Mouse (Mus musculus) layer of hippocampus, postnatal 10 days (tissue): ENCODE measurements around the gene Defb39. TPM values are rescaled to one million over a fixed set of nuclear protein-coding genes. Genes with fewer than 3 reads are reported as not detected.

Experiments
- DNase-seq, 2 experiments: peaks; one replicate each; pipeline ENCODE4 v3.0.0; 2021; ENCODE audit warnings: low spot score in 2 of 2
- long read RNA-seq: library from polyadenylated mRNA; stranded (forward); transcript quantifications from one replicate; pipeline ENCODE4 v2.0.0, GENCODE M21; 2023
- total RNA-seq, 2 experiments: library from RNA; stranded (reverse); gene quantifications; 2 replicates each; pipeline ENCODE4 v1.2.3; 2021

Gene Defb39
- total RNA-seq = not detected
- long read RNA-seq = 0 reads

DNA sequence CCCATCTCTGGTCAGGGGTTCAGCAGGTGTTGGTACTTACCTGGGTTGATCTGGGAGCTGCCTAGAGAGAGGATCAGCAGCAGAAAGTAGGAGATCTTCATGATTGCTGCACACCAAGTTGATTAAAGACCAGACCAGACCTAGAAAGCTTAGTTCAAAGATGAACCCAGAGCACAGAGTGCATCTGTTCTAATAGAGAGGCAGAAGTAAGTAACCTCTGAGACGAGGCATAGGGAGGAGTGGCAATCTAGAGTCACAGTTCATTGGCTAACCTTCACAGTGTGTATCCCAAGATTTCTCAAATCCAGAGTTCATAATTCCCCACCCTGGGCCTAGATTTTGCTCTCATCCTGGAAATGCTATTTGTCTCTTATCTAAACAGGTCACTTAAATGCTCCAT, at the start of gene Defb39:
Gene Defb39, minus strand, starts transcription at position 101 of the 400 bp plus-strand sequence.
- no peak for DNase-seq

DNA sequence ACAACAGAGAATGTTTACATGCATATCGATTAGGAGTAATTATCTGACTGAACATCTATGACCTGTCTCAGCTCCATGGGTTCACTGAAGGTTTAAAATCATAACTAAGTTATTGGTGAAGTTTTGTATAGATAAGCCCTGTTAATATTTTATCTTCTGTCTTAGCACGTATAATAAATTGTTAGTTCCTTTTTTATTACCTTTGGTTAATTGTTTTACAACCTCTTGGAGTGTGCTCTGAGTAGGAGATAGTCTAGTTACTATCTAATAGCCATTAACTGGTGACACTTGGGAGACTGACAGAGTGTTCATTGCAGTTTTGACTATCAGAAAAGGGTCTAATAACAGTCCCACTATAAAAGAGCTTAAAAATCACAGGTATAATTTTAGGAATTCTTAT, 1.4 kb upstream of the Defb39 start:
- no peak for DNase-seq

DNA sequence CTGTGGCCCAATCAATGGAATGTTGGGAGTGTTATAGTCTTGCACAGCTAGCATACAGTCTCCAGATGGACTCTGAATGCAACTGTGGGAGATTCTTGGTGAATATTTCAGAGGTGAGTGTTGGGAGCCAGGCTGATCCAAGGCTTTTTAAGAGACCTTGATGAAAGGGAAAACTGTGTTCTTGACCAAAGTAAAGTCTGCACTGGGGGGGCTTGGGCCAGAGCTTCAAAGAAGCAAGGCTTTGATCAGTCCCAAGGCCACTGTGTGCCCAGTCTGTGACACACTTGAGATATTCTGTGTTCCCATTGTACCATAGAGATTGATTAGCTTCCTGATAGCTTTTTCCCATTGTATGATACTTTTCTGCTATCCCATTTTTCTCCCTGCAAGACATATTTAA, 1.7 kb downstream of the Defb39 start:
- DNase-seq = no peak

DNA sequence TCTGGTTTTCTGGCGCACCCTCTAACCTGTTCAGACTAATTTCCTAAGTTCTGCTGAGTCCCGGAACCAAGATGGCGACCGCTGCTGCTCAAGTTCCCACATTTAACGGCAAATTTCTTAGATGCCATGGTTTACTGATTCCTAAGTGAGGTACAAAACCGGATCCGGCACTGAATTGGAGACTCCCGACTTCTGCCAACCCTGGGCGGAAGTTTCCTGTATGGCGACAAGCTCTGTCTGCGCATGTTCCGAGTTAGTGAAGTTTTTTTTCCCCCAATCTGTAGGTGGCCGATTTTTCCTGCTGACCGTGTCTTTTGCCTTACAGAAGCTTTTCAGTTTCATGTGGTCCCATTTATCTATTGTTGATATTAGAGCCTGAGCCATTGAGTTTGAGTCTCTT, 19.4 kb downstream of the Defb39 start:
- no peak for DNase-seq

DNA sequence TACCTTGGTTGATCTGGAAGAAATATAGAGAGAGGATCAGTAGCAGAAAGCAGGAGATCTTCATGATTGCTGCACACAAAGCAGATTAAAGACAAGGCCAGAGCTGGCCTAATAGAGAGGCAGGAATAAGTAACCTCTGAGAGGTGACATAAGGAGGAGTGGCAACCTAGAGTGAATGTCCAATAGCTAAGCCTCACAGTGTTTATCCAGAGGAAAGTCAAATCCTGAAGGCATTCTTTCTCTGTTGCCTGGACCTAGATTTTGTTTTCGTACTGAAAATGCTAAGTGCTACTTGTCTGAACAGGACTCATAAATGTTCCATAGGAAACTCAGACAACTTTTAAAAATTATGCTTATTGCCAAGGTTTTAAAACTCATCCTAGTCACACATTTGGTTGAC, 38.1 kb downstream of the Defb39 start, which contains the start of gene Defb38:
Gene Defb38, minus strand, starts transcription at position 101 of the 400 bp plus-strand sequence.
- no peak for DNase-seq

Other genes starting within 250 kb of the Defb39 start
- not detected for gene Defb40, start 86.6 kb downstream of the Defb39 start, total RNA-seq
- gene Defb37, start 73.8 kb downstream of the Defb39 start, total RNA-seq = not detected
- gene Defb38, start 38.2 kb downstream of the Defb39 start, total RNA-seq = not detected
- not detected for gene Defb12, start 50.0 kb upstream of the Defb39 start, total RNA-seq
- gene Defb34, start 58.9 kb upstream of the Defb39 start, total RNA-seq = not detected
- not detected for gene Gm45826, start 76.0 kb upstream of the Defb39 start, total RNA-seq
- not detected for gene Defb14, start 129.5 kb upstream of the Defb39 start, total RNA-seq
- gene Defb4, start 133.9 kb upstream of the Defb39 start, total RNA-seq = not detected
- not detected for gene Defb6, start 160.7 kb upstream of the Defb39 start, total RNA-seq
- gene Defb46, start 175.1 kb upstream of the Defb39 start, total RNA-seq = not detected
- gene Defb5, start 182.8 kb upstream of the Defb39 start, total RNA-seq = not detected
- not detected for gene Defb3, start 228.6 kb upstream of the Defb39 start, total RNA-seq